Mouse (Mus musculus): Measurements from ENCODE around the gene Pgap2. TPM values are rescaled to one million over a fixed set of nuclear protein-coding genes. Genes with fewer than 3 reads are reported as not detected.
"Not testable (repeated sequence)": the region's sequence is repeated elsewhere in the genome, so short reads cannot be mapped to it uniquely, and the experiment has no call there.

The Pgap2 gene
- total RNA-seq, 2 experiments from 2014 or later: 31.5 to 32.6 TPM

- intact Hi-C loops (cut with DNase I): no loop called here
Observed at GRCm38 (mm10) chr7:102258753-102259152, 48.7 kb downstream of the Pgap2 start.

GRCm38 (mm10) chr7:102259716-102260479, 49.9 kb downstream of the Pgap2 start:
- no peak for DNase-seq (ENCODE audit: extremely low spot score in 1 of 2, low spot score in 2 of 2)
- intact Hi-C loops (cut with DNase I): no loop called here

More at GRCm38 (mm10) chr7:102258753-102259152, 48.7 kb downstream of the Pgap2 start:
- no peak for DNase-seq (ENCODE audit: extremely low spot score in 1 of 2, low spot score in 2 of 2)

DNA sequence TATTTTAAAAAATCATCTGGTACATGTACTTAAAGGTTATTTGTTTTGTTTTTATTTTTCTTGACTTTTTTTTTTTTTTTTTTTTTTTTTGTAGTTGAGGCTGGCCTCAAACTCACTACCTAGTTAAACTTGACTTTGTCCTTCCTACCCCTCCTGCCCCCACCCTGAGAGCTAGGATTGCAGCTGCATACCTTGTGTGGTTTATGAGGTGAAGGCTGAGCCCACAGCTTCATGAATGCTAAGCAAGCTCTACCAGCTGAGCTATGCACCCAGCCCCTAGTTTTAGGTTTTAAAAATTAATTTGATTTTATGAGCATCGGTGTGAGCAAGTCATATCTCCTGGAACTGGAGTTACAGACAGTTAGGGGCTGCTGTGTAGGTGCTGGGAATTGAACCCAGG, 50.5 kb downstream of the Pgap2 start:
- intact Hi-C loops (cut with DNase I): no loop called here
- no peak for DNase-seq (ENCODE audit: extremely low spot score in 1 of 2, low spot score in 2 of 2)

DNA sequence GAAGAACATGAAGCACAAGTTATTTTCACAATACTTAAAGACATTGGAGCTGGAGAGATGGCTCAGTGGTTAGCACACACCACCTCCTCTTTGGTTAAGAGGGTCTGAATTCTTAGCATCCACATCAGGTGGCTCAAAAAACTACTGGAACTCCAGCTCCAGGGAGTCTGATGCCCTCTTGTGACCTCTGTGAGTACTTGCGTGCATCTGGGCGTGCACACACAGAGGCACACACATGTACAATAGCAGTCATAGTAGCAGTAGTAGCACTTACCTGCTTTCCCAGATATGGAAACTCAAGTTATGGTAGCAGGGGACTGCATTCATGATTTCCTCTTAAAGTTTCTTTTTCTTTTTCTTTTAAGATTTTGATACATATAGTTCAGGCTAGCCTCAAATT, 53.0 kb downstream of the Pgap2 start:
- intact Hi-C loops (cut with DNase I): no loop called here
- no peak for DNase-seq (ENCODE audit: extremely low spot score in 1 of 2, low spot score in 2 of 2)

GRCm38 (mm10) chr7:102266021-102266400, 56.0 kb downstream of the Pgap2 start:
- intact Hi-C loops (cut with DNase I): loop anchor here (2.0 kb wide), 1 partner anchor 151 kb away; no protein-coding TSS in a partner anchor
- DNase-seq (ENCODE audit: extremely low spot score in 1 of 2, low spot score in 2 of 2): not testable (repeated sequence)

- peak in 1 of 2 experiments; percentile 25 for DNase-seq (ENCODE audit: extremely low spot score in 1 of 2, low spot score in 2 of 2)
- intact Hi-C loops (cut with DNase I): loop anchor here (2.0 kb wide), 1 partner anchor 150 kb away; no protein-coding TSS in a partner anchor
Observed at GRCm38 (mm10) chr7:102266401-102267042, 56.5 kb downstream of the Pgap2 start.

DNA sequence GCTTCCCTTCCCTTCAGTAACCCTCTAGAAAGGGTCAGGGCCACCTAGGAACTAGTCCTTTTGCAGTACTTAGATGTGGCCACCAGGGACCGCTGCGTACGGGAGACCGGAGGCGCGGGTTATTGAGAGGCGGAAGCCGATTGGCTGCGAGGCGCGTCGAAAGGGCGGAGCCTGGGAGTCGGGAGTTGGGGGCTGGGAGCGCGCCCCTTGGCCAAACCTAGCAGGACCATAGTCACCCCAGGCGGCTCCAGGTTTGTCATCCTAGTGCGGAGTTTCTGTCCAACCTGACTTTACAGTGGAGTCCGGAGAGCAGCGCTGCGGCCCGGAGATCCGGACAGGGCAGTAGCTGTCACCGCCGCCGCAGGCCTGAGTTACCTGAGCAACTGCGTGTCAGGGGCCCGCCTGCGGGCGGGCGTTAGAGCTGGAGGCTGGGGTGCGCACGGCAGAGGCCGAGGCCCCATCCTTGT, 57.1 kb downstream of the Pgap2 start:
- intact Hi-C loops (cut with DNase I): loop anchor here (2.0 kb wide), 1 partner anchor 150 kb away; no protein-coding TSS in a partner anchor
- DNase-seq (ENCODE audit: extremely low spot score in 1 of 2, low spot score in 2 of 2): peak; percentile 91 to 96

GRCm38 (mm10) chr7:102267601-102268394, 57.8 kb downstream of the Pgap2 start, which contains the start of gene Stim1:
TSS of gene Stim1 (plus strand) at chr7:102267806.
- DNase-seq (ENCODE audit: extremely low spot score in 1 of 2, low spot score in 2 of 2): peak; percentile 27 to 73
- intact Hi-C loops (cut with DNase I): loop anchor here (2.0 kb wide), 1 partner anchor 149 kb away; no protein-coding TSS in a partner anchor

- DNase-seq (ENCODE audit: extremely low spot score in 1 of 2, low spot score in 2 of 2): no peak
- intact Hi-C loops (cut with DNase I): no loop called here
Observed at GRCm38 (mm10) chr7:102268395-102268748, 58.4 kb downstream of the Pgap2 start.

DNA sequence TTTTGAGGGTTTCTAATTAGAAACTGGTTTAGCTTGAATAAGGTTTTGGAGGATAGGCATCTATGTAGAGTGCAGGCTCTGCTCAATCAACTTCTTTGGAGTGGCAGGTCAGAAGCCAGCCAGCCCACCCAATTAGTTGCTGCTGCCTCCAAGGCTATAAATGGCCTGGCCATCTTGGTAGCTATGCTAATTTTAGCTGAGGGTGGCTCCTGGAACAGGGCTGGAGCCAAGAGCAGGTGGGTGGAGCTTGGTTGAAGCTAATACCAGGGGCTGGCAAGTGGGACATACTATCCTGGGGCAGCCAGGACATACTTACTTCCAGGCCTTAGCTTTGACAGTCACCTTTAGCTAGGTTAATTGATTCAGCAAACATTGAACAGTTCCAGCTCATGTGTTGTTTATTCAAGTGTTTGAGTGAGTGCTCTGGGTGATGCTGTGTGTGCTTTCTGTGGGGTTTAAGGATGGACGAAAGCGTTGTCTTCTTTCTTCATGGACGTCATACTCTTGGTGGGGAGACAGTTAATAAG, 62.5 kb downstream of the Pgap2 start:
- intact Hi-C loops (cut with DNase I): no loop called here
- no peak for DNase-seq (ENCODE audit: extremely low spot score in 1 of 2, low spot score in 2 of 2)

DNA sequence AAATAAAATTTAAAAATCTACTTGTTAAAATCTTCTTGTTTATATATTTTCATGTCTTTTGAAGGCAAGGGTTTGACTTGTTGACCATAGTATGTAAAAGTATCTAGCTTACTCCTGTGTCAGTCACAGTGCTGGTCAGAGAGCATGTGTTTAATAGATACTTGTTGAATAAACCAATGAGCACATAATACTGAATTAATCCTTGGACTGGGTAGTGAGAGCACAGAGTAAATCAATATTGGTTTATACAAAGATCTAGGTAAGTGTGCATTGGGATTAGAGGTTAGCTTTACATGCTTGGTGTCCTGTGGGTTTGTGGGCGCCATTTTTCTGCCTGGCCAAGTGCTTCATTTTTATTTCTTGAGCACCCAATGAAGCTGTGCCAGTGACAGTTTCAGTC, 71.4 kb downstream of the Pgap2 start:
- intact Hi-C loops (cut with DNase I): no loop called here
- DNase-seq (ENCODE audit: extremely low spot score in 1 of 2, low spot score in 2 of 2): no peak

DNA sequence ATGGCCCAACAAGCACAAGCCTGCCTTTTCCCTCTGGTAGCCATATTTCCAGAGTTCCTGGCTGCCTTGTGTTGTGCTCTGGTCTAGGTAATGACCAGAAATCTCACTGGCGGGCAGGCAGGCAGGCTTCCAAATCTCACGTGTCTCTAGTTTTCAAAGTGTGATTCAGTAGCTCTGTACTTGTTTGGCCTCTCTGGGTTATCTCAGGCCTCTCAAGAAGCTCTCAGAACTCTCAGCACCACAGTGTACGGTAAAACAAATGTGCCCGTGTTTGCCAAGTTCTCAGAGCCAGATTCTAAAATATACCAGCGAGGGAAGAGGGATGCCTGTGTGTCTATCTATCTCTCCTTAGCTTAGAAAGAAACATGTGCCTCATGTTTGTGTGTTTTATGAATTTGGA, 72.3 kb downstream of the Pgap2 start:
- DNase-seq (ENCODE audit: extremely low spot score in 1 of 2, low spot score in 2 of 2): peak in 1 of 2 experiments; percentile 4
- intact Hi-C loops (cut with DNase I): no loop called here

Other genes starting within 250 kb of the Pgap2 start
- 10 to 100 TPM in 1 of 2 experiments, 1 to 10 TPM in 1; 8.6 to 10.1 TPM for gene Il18bp, start 191.5 kb upstream of the Pgap2 start, total RNA-seq (2021)
- 10 to 100 TPM; 39.1 to 44.4 TPM for gene Rnf121, start 144.7 kb upstream of the Pgap2 start, total RNA-seq (2021)
- 10 to 100 TPM; 24.6 to 25.0 TPM for gene Xndc1, start 144.7 kb upstream of the Pgap2 start, total RNA-seq (2021)
- gene Xntrpc, start 144.5 kb upstream of the Pgap2 start, total RNA-seq (2021): 1 to 10 TPM; 1.1 to 1.8 TPM
- gene Trpc2, start 127.1 kb upstream of the Pgap2 start, total RNA-seq (2021): under 1 TPM in 1 of 2 experiments, not detected in 1; 0.73 TPM
- not detected for gene Art1, start 108.5 kb upstream of the Pgap2 start, total RNA-seq (2021)
- not detected for gene Art5, start 100.7 kb upstream of the Pgap2 start, total RNA-seq (2021)
- under 1 TPM; 0.18 to 0.43 TPM for gene Chrna10, start 93.4 kb upstream of the Pgap2 start, total RNA-seq (2021)
- gene Nup98, start within 50 bp of the Pgap2 start, total RNA-seq (2021): 10 to 100 TPM; 33.4 to 33.8 TPM
- 10 to 100 TPM; 13.8 to 14.5 TPM for gene Rhog, start 45.8 kb downstream of the Pgap2 start, total RNA-seq (2021)
- 10 to 100 TPM; 71.5 to 73.3 TPM for gene Stim1, start 57.6 kb downstream of the Pgap2 start, total RNA-seq (2021)
- gene Rrm1, start 231.5 kb downstream of the Pgap2 start, total RNA-seq (2021): 10 to 100 TPM; 14.5 TPM

Data from left cerebral cortex, postnatal 10 days (tissue).